Mouse (Mus musculus): ENCODE data around the gene Ugt1a9. TPM values are rescaled to one million over a fixed set of nuclear protein-coding genes. Genes with fewer than 3 reads are reported as not detected.
A peak's percentile ranks its signal among the peaks of the same experiment; 100 is the strongest.
"Not testable (repeated sequence)": the region's sequence is repeated elsewhere in the genome, so short reads cannot be mapped to it uniquely, and the experiment has no call there.

The Ugt1a9 gene
- total RNA-seq, 2 experiments from 2014 or later, result not detected

GRCm38 (mm10) chr1:88104667-88105430 lies 34.2 kb downstream of the Ugt1a9 start:
- intact Hi-C loops (cut with DNase I), result no loop called here
- no peak for DNase-seq

DNA sequence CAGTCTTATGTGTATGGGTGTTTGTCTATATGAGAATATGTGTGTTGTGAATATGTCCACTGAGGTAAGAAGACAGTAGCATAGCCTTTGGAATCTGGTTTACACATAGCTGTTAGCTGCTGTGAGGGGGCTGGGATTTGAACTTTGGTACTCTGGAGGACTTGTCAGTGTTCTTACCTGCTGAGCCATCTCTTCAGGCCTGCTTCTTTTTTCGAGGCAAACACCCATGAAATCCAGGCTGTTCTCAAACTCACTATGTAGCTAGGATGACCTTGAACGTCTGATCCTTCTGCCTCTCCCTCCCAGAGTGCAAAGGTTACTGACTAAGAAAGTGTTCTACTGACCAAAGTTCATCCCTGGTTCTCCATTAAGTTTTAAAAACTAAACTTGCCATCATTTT lies 35.1 kb downstream of the Ugt1a9 start:
- intact Hi-C loops (cut with DNase I), result no loop called here
- no peak for DNase-seq

- intact Hi-C loops (cut with DNase I); DNase-seq: not testable (repeated sequence)
These were observed 38.5 kb downstream of the Ugt1a9 start for GRCm38 (mm10) chr1:88109027-88109557.

GRCm38 (mm10) chr1:88109604-88110003 lies 39.0 kb downstream of the Ugt1a9 start:
- DNase-seq, result not testable (repeated sequence)

GRCm38 (mm10) chr1:88112769-88113168 lies 42.2 kb downstream of the Ugt1a9 start:
- intact Hi-C loops (cut with DNase I), result not testable (repeated sequence)

More at GRCm38 (mm10) chr1:88109604-88110003, 39.0 kb downstream of the Ugt1a9 start:
- intact Hi-C loops (cut with DNase I), result not testable (repeated sequence)

DNA sequence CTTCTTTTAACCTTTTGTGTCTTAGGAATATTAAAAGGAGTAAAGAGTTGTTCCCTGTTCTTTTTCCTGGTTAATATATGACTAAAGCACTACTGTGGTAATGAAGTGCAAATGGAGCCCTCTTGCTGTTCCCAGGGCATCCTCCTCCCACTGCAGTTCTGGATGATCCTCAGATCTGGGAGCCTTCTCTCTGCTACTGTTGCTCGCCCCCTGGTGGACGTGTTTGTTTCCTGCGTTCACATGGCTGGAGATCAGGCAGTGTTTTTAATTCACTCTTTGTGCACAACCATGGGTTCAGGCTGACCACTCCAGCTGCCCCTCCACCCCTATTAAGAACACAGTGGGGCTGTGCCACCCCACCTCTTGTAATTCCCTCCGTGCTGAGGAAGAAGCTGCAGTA lies 50.0 kb downstream of the Ugt1a9 start:
- intact Hi-C loops (cut with DNase I); DNase-seq: not testable (repeated sequence)

More at GRCm38 (mm10) chr1:88112769-88113168, 42.2 kb downstream of the Ugt1a9 start:
- DNase-seq, result not testable (repeated sequence)

GRCm38 (mm10) chr1:88121521-88121920 lies 50.9 kb downstream of the Ugt1a9 start:
- intact Hi-C loops (cut with DNase I); DNase-seq: not testable (repeated sequence)

DNA sequence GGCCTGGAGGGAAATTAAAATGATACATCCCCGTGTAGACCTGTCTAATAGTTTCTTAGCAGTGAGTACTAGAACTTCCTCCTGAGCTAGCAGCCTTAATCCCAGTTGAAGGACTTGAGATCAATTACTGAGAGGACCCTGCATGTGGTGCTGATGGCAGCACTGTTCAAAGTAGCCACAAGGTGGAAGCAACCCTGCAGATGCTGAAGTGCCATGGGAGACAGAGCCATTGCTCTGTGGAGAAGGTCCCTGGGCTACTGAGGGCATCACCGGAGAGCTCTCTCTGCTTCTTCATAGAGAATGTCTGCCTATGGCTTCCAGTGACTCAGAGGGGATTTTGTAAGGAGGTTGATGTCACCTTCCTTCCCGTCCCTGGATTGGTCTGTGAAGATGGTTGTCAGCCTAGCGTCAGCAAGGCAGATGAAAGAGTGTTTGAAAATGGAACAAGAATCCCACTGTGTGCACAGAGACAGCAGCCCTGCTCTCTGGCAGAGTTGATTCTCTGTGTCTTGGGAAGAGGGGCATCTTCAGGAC lies 55.3 kb downstream of the Ugt1a9 start:
- DNase-seq; intact Hi-C loops (cut with DNase I): not testable (repeated sequence)

- intact Hi-C loops (cut with DNase I); DNase-seq: not testable (repeated sequence)
These were observed 58.5 kb downstream of the Ugt1a9 start for GRCm38 (mm10) chr1:88129091-88129490.

DNA sequence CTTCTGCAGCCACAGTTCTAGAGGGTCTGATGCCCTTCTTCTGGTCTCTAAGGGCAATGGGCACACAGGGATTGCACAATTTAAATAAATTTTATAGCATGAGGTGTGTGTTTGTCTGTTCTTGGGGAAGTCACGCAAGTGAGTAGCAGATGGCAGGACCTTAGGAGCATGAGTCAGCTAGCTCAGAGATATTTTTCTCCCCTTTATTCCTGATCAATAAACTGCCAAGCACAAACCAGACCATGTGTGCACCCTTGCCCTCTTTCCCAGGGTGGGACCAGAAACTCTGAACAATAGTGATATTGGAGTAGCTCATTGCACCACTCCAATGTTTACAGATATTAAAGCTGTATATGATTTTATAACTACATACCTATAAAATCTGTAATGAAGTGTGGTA lies 59.6 kb downstream of the Ugt1a9 start:
- DNase-seq; intact Hi-C loops (cut with DNase I): not testable (repeated sequence)

DNA sequence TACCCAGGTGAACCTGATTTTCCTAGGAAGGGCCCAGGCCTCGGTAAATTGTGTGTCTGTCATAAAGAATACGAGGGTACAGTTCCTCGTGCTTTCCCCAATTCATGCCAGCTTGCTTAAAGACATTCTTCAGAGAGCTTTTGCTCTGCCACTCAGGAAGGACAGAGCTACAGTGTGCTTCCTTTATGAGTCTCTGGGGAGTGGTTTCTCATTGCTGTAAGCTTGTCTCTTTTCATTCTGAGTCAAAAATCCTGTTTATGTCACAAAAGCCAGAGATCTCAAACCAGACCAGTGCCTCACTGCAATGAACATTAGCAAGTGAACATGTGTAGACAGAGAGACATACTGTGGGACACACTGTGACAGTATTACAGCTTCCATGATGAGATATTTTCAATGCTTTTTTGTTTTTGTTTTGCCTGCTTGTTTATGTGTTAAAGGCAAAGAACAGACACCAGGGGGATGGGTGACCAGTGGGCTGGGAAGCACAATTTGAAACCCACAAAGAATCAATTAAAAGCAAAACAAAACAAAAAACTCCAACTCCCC lies 63.4 kb downstream of the Ugt1a9 start:
- intact Hi-C loops (cut with DNase I), result no loop called here
- DNase-seq, result no peak

- DNase-seq; intact Hi-C loops (cut with DNase I): not testable (repeated sequence)
These were observed 63.9 kb downstream of the Ugt1a9 start, which contains the start of gene Ugt1a6a for GRCm38 (mm10) chr1:88134457-88135011. Gene Ugt1a6a, plus strand, starts transcription at chr1:88134809.

GRCm38 (mm10) chr1:88135229-88135904 lies 64.8 kb downstream of the Ugt1a9 start:
- intact Hi-C loops (cut with DNase I); DNase-seq: not testable (repeated sequence)

DNA sequence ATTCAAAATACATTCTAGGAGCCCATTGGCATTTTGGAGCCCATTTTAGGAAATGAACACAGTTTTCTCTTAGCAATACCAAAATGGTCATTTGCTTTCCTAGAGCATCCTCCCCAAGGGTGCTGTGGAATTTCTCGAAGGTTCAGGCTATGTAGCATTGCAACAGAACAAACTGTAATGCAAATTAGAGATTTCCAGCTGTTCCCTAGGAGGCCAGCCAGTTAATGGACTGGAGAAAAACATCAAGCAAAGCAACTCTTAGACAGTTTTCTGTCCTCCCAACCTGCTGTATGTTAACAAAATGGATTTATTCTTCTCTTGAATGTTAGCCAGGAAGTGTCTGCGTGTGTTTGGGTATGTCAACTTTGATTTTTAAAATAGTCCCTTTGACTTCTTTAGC lies 66.0 kb downstream of the Ugt1a9 start:
- DNase-seq, result no peak

GRCm38 (mm10) chr1:88137264-88137663 lies 66.7 kb downstream of the Ugt1a9 start:
- DNase-seq, result no peak
- intact Hi-C loops (cut with DNase I), result no loop called here

More for the DNA sequence above, 66.0 kb downstream of the Ugt1a9 start:
- intact Hi-C loops (cut with DNase I), result no loop called here

DNA sequence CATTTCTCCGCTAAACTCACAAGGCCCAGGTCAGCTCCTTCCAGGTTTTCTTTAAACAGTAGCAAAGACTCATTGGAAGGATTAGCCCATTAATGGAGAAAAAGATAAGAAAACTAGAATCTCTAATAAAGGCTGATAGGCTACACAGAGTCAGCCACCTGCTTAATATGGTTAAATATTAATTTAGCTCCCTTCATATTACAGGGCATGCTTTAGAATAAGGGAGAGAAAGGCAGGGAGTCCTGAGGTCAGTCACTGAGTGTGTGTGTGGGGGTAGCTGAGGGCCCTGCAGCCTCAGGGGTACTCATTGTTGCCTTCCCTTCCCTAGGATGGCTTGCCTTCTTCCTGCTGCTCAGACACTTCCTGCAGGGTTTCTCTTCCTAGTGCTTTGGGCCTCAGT lies 67.5 kb downstream of the Ugt1a9 start:
- intact Hi-C loops (cut with DNase I), result no loop called here
- no peak for DNase-seq

GRCm38 (mm10) chr1:88140492-88140891 lies 69.9 kb downstream of the Ugt1a9 start:
- intact Hi-C loops (cut with DNase I), result not testable (repeated sequence)

GRCm38 (mm10) chr1:88143966-88144675 lies 73.5 kb downstream of the Ugt1a9 start:
- intact Hi-C loops (cut with DNase I), result not testable (repeated sequence)
- peak; percentile 47 for DNase-seq

More at GRCm38 (mm10) chr1:88140492-88140891, 69.9 kb downstream of the Ugt1a9 start:
- DNase-seq, result not testable (repeated sequence)

- intact Hi-C loops (cut with DNase I), result not testable (repeated sequence)
- DNase-seq, result peak; percentile 9
These were observed 74.7 kb downstream of the Ugt1a9 start for GRCm38 (mm10) chr1:88145278-88145677.

GRCm38 (mm10) chr1:88150133-88150532 lies 79.5 kb downstream of the Ugt1a9 start:
- intact Hi-C loops (cut with DNase I), result loop anchor here (10.0 kb wide), 1 partner anchor 135 kb away; no protein-coding TSS in a partner anchor
- DNase-seq, result peak; percentile 15
